Mouse (Mus musculus) thymus, adult 2 months (tissue): Measurements from ENCODE around the gene Pdf. TPM values are rescaled to one million over a fixed set of nuclear protein-coding genes. Genes with fewer than 3 reads are reported as not detected.
A peak's percentile ranks its signal among the peaks of the same experiment; 100 is the strongest.

Source experiments
- DNase-seq: peaks from one replicate; pipeline ENCODE4 v3.0.0; 2021
- H3K27ac ChIP-seq: fragments of 200-500 bp; 2 replicates; pipeline ENCODE4 v1.5.1; 2012; ENCODE audit warnings: low read length, control low read depth; ENCODE audit not compliant: control insufficient read depth, insufficient read depth
- H3K27me3 ChIP-seq: fragments of 200-500 bp; 2 replicates; pipeline ENCODE4 v1.6.1; 2012; ENCODE audit warnings: mild to moderate bottlenecking, low read length, moderate library complexity, mixed read lengths; ENCODE audit not compliant: control insufficient read depth, insufficient read depth
- H3K36me3 ChIP-seq: fragments of 200-500 bp; 2 replicates; pipeline ENCODE4 v1.6.1; 2012; ENCODE audit warnings: mild to moderate bottlenecking, low read length, moderate library complexity; ENCODE audit not compliant: control insufficient read depth, insufficient read depth
- H3K4me1 ChIP-seq: fragments of 200-500 bp; replicated peaks from 2 replicates; pipeline ENCODE4 v1.6.1; 2012; ENCODE audit warnings: low read length; ENCODE audit not compliant: control insufficient read depth, insufficient read depth
- H3K4me3 ChIP-seq: fragments of 200-500 bp; 2 replicates; pipeline ENCODE4 v1.5.1; 2012; ENCODE audit warnings: mild to moderate bottlenecking, low read length, control low read depth, moderate library complexity; ENCODE audit not compliant: control insufficient read depth, insufficient read depth
- CTCF ChIP-seq: fragments of 200-500 bp; IDR thresholded peaks from 2 replicates; pipeline ENCODE4 v1.5.1; 2012; ENCODE audit warnings: mild to moderate bottlenecking, control low read depth, low read length, moderate library complexity, borderline replicate concordance; ENCODE audit not compliant: control insufficient read depth, poor library complexity, insufficient read depth; ENCODE audit errors: extremely low read depth
- POLR2A ChIP-seq: fragments of 200-500 bp; IDR thresholded peaks from 2 replicates; pipeline ENCODE4 v1.6.1; 2012; ENCODE audit warnings: mild to moderate bottlenecking, low read length, control low read depth, moderate library complexity; ENCODE audit not compliant: control insufficient read depth, poor library complexity, insufficient read depth; ENCODE audit errors: extremely low read depth
- WGBS: fragments of 180-500 bp; shearing (Covaris S2); methylation state at CpG from one replicate; pipeline ENCODE4 v1.1.7; 2018; 5-methylcytosine and 5-hydroxymethylcytosine counted together
- polyA plus RNA-seq: library from polyadenylated mRNA; depleted of rRNA; stranded (reverse); fragments of >200 nt; gene quantifications from 2 replicates; pipeline ENCODE4 v1.2.3, GENCODE M21; 2012

Pdf gene
- polyA plus RNA-seq, 1 experiment = 32.2 TPM

- Histone ChIP-seq H3K36me3 (no peaks in the 10 kb centered on the region), H3K27me3 (no peaks in the 10 kb centered on the region), H3K4me1 (peaks cover 8% of the 10 kb centered on the region), H3K4me3 (no peak overlapping the region), H3K27ac (no peak overlapping the region)
- TF ChIP-seq CTCF = no peak
- TF ChIP-seq POLR2A = no peak
- WGBS = 94% methylated on average over 3 of the region's 3 CpGs
- DNase-seq = no peak
Measured at GRCm38 (mm10) chr8:107029310-107029709, 19.1 kb downstream of the Pdf start.

GRCm38 (mm10) chr8:107023479-107023878 is 24.9 kb downstream of the Pdf start:
- no peak for DNase-seq
- H3K27me3 ChIP-seq = no peaks in the 10 kb centered on the region
- H3K36me3 ChIP-seq = no peaks in the 10 kb centered on the region
- TF ChIP-seq POLR2A (no peak), CTCF (no peak)
- no peak overlapping the region for H3K27ac ChIP-seq
- no peak overlapping the region for H3K4me3 ChIP-seq
- 89% methylated on average over 8 of the region's 8 CpGs for WGBS
- H3K4me1 ChIP-seq = no peaks in the 10 kb centered on the region

GRCm38 (mm10) chr8:107014915-107015314 is 33.5 kb downstream of the Pdf start:
- H3K4me1 ChIP-seq = no peaks in the 10 kb centered on the region
- no peak overlapping the region for H3K27ac ChIP-seq
- DNase-seq = no peak
- no peaks in the 10 kb centered on the region for H3K27me3 ChIP-seq
- H3K36me3 ChIP-seq = no peaks in the 10 kb centered on the region
- TF ChIP-seq CTCF = no peak
- TF ChIP-seq POLR2A = no peak
- 93% methylated on average over 1 of the region's 1 CpGs for whole genome bisulfite sequencing
- H3K4me3 ChIP-seq = no peak overlapping the region

- Histone ChIP-seq H3K27me3 (no peaks in the 10 kb centered on the region), H3K4me1 (no peaks in the 10 kb centered on the region), H3K36me3 (no peaks in the 10 kb centered on the region), H3K4me3 (no peak overlapping the region), H3K27ac (no peak overlapping the region)
- 96% methylated on average over 2 of the region's 2 CpGs for WGBS
- TF ChIP-seq POLR2A (no peak), CTCF (no peak)
- DNase-seq = no peak
Measured at GRCm38 (mm10) chr8:107012666-107013065, 35.7 kb downstream of the Pdf start.

GRCm38 (mm10) chr8:107007795-107008194 is 40.6 kb downstream of the Pdf start:
- DNase-seq = no peak
- 95% methylated on average over 3 of the region's 3 CpGs for WGBS
- H3K27ac ChIP-seq = no peak overlapping the region
- no peaks in the 10 kb centered on the region for H3K36me3 ChIP-seq
- H3K4me1 ChIP-seq = no peaks in the 10 kb centered on the region
- no peak for TF ChIP-seq CTCF
- no peak for TF ChIP-seq POLR2A
- no peaks in the 10 kb centered on the region for H3K27me3 ChIP-seq
- no peak overlapping the region for H3K4me3 ChIP-seq

GRCm38 (mm10) chr8:107002532-107002931 is 45.9 kb downstream of the Pdf start:
- 28% methylated on average over 5 of the region's 5 CpGs for WGBS
- DNase-seq = peak; percentile 86
- Histone ChIP-seq H3K36me3 (no peaks in the 10 kb centered on the region), H3K4me1 (no peaks in the 10 kb centered on the region), H3K27ac (no peak overlapping the region), H3K4me3 (no peak overlapping the region), H3K27me3 (no peaks in the 10 kb centered on the region)
- TF ChIP-seq POLR2A = no peak
- peak; percentile 85; the same call in 1 of the 2 replicates for TF ChIP-seq CTCF

- Histone ChIP-seq H3K27me3 (no peaks in the 10 kb centered on the region), H3K4me3 (no peak overlapping the region), H3K36me3 (no peaks in the 10 kb centered on the region), H3K4me1 (no peaks in the 10 kb centered on the region), H3K27ac (no peak overlapping the region)
- TF ChIP-seq POLR2A (no peak), CTCF (no peak)
- WGBS = 100% methylated on average over 1 of the region's 1 CpGs
- no peak for DNase-seq
Measured at GRCm38 (mm10) chr8:106999068-106999467, 49.3 kb downstream of the Pdf start.
